Mouse (Mus musculus): ENCODE results near the gene Gm45711. TPM values are rescaled to one million over a fixed set of nuclear protein-coding genes. Genes with fewer than 3 reads are reported as not detected.
"Not testable (repeated sequence)": the region's sequence is repeated elsewhere in the genome, so short reads cannot be mapped to it uniquely, and the experiment has no call there.

Gm45711 gene
- not detected in 3 replicates for total RNA-seq (2017)

DNA sequence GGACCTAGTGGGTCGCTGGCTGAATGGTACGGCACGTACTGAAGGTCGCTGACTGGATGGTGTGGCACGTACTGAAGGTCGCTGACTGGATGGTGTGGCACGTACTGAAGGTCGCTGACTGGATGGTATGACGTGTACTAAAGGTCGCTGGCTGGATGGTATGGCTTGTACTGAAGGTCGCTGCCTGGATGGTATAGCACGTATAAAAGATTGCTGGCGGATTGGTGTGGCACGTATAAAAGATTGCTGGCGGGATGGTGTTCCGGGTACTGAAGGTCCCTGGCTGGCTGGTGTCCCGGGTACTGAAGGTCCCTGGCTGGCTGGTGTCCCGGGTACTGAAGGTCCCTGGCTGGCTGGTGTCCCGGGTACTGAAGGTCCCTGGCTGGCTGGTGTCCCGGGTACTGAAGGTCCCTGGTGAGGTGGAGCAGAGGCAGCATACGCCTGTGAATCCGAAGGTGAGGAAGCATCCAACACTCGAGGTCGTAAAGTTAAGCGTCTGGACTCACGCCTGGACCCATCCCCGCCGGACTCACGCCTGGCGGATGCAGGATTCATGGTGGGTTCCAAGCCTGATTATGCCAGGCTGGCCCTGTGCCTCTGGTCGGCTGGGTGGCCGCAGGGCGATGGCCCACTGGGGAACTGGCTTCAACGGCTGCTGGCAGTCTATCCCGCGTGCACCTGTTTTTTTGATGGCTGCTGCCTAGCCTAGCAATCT lies at the start of gene Gm45711, which contains the start of gene Cmtm1:
Gene Gm45711, minus strand, starts transcription at position 641 of the 715 bp plus-strand sequence.
Gene Cmtm1, minus strand, starts transcription at position 705 of the 715 bp plus-strand sequence.
- not testable (repeated sequence) for ATAC-seq (replicated peaks; ENCODE audit: insufficient number of reproducible peaks, low FRiP score, low TSS enrichment, poor library complexity, severe bottlenecking)

DNA sequence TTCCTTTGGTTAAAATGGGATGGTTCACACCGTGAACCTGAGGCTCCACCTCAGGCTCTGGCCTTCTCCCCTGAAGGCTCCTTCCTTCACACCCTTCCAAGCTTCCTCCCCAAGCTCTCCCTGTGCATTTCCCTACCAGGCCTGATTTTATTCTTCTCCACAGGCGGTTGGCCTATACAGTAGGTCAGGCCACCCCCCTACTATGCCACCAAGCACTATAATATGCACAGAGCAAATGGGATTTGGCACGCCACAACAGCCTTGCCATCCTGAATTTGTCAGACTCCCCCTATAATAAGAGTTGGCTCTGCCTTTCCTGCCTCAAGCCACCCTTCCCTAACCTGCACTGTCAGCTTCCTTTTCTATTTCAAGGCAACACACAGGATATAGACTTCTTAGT lies 48.8 kb upstream of the Gm45711 start:
- no peak for ATAC-seq (replicated peaks; ENCODE audit: insufficient number of reproducible peaks, low FRiP score, low TSS enrichment, poor library complexity, severe bottlenecking)

DNA sequence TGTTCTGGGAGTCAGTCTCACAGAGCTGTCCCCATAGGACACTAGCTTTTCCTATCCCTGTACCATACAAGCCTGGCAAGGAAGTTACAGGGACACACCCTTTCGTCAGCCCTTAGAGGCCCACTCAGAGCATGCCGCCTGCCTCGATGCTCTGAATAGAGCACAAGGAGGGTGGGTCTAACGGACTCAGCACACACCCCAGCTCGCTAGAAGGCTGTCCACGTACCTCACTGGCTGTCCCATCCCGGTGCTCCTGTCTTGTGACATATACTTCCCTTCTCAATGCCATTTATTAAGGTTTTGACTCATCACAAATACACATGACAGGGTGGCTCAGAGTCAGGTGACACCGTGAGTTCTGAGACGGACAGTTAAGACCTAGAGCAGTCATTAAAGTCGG lies 44.6 kb upstream of the Gm45711 start:
- no peak for ATAC-seq (replicated peaks; ENCODE audit: insufficient number of reproducible peaks, low FRiP score, low TSS enrichment, poor library complexity, severe bottlenecking)

DNA sequence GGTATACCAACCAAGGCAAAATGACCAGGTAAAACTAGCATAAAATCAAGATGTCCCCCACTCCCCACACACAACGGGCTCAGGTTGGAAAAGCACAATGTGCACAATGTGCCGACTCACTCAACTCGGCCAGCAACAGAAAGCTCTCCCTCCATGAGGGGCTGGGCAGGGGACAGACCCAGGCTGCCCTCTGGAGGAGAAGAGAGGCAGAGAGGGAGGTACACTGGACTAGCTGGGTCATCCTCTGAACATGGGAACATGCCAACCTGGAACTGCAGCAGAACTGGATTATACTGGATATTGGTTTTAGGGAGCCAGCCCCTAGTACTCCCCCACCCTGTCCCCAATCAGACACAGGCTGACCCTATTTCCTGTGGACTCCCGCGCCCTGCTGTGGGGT lies 43.3 kb upstream of the Gm45711 start:
- no peak for ATAC-seq (replicated peaks; ENCODE audit: insufficient number of reproducible peaks, low FRiP score, low TSS enrichment, poor library complexity, severe bottlenecking)

DNA sequence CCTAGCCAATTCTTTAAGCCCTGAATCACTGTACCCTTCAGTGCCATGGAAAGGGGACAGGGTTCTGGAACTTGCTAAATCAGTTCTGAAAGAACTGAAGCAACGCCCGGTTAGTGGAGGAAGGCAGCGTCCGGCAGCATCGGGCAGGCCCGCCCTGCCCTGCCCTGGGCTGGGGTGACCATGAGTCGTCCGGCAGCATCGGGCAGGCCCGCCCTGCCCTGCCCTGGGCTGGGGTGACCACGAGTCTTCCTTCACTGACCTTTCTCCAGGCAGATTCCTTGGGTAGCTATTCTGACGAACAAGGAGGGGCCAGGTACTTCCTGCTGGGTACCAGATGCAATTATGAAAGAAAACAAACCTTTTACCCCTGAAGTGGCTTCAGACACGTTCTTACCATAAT lies 40.2 kb upstream of the Gm45711 start:
- no peak for ATAC-seq (replicated peaks; ENCODE audit: insufficient number of reproducible peaks, low FRiP score, low TSS enrichment, poor library complexity, severe bottlenecking)

DNA sequence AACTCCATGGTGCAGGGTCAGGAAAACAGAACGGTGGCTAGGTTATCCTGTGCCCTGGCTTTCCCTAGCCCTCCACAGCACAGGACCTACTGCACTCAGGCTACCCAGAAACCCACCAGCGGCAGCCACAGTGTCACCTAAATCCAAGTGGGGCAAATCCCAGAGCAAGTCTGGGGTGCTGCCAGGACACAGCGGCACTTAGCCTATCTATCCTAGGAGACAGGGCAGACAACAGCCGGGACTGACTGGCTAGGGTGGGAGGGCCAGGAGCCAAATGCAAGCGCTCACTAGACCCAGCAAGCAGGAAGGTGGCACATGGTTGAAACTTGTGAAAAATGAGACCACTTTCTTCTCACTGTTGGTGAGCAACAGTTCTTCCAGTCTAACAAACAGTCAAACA lies 39.1 kb upstream of the Gm45711 start:
- no peak for ATAC-seq (replicated peaks; ENCODE audit: insufficient number of reproducible peaks, low FRiP score, low TSS enrichment, poor library complexity, severe bottlenecking)

DNA sequence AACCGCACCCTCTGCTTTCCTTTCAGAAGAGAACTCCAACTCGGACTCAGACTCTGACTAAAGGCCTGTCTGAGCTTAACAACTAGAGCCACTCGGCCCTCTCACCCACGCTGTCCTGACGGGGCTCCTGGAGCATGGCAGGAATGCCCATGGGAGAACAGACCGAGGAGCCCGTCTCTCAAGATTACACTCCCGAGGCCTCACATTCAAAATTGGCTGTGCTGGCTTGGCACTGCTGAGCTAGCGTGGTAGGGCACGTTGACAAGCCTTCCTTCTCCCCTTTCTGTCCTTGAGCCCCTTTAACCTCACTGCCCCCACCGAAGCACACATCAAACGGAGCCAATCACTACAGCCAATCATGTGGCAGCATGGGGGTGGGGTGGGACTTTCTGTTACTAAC lies 36.8 kb upstream of the Gm45711 start:
- ATAC-seq (replicated peaks; ENCODE audit: insufficient number of reproducible peaks, low FRiP score, low TSS enrichment, poor library complexity, severe bottlenecking): no peak

DNA sequence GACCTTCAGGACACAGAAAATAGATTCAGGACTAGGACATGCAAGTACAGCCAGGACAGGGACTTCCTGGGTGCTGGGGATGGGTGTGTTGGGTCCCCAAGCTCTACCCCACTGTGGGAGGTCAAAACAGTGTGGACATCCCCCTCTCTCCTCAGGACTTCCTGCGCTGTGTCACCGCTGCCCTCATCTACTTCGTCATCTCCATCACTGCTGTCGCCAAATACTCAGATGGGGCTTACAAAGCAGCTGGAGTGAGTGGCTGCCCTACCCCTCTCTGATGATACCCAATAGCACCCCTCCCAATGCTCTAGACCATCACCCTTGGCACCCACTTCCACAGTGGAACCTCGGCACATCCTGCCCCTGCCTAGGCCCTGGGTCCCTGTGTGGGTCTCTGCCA lies 34.7 kb upstream of the Gm45711 start:
- ATAC-seq (replicated peaks; ENCODE audit: insufficient number of reproducible peaks, low FRiP score, low TSS enrichment, poor library complexity, severe bottlenecking): no peak

DNA sequence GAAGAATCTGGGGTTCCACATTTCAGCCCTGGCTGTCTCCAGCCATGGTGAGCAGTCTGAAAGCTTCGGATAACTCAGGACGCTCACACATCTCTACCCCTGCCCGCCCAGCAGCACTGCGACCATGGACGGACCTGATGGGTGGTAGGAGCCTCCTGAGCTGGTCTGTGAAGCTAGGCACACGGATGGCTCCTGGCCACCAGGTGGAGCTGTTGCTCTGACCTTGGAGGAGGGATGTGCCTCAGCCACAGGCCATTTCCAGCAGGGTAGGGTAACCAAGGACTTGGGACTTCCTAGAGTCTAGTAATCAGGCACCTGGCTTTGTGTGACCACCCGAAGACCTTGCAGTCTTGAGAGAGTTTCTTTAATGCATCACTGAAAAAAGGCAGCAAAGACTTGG lies 34.1 kb upstream of the Gm45711 start:
- peak; percentile 47; the same call in 1 of the 2 replicates for ATAC-seq (replicated peaks; ENCODE audit: insufficient number of reproducible peaks, low FRiP score, low TSS enrichment, poor library complexity, severe bottlenecking)

DNA sequence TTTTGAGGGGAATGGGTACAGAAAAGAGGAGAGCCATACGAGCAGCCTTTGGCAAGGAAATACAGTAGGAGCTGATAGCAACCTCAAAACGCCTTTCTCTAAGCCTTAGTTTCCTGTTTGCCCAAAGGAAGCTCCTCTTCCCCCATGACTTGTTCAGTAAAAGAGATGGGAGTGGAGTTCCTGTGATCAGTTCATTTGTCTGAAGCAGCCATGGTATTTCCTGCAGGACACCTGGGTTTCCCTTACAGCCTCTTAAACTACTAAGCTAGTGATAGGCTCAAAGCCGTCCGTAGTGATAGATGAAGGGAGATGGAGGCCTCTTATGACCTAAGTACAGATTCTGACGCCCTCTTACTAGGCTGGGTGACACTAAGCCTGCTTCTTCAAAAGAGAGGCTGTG lies 32.5 kb upstream of the Gm45711 start:
- ATAC-seq (replicated peaks; ENCODE audit: insufficient number of reproducible peaks, low FRiP score, low TSS enrichment, poor library complexity, severe bottlenecking): no peak

DNA sequence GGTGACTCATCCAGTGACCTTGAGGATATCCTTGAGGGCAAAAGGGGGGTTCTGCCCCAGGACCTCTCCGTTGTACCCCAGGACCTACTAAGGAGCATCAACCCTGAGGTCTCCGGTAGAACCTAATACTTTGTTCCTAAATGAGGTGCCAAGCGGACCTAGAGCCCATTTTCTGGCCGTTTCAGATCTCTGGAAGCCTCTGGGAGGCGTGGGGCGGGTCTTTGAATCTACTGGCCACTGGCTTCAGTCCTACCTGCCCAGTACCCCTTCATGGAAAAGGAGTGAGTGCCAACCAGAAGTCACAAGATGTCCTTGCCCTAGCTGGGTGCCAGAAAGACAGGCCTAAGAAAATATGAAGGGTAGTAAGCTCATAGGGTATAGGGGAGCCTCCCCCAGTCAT lies 31.8 kb upstream of the Gm45711 start:
- no peak for ATAC-seq (replicated peaks; ENCODE audit: insufficient number of reproducible peaks, low FRiP score, low TSS enrichment, poor library complexity, severe bottlenecking)

DNA sequence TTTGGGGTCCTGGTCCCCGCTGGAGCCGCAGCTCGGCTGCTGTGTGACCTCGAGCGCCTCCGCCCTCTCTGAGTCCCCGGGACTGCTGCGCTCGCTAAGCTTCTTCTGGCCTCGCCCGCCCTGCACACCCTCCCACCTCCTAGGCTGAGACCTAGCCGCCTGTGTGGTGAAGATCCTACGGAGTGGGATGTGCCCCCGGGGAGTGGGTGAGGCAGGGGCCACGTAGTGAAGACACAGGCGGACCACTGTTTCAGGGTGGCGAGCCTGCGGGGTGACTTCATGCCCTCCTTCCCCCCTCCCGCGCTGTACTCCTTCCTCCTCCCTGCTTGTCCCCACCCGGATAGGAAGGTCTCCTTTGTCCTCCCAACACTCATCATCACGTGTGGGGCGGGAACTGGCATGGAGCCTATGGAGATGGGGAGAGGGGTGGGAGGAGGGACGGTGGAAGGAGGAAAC lies 31.3 kb upstream of the Gm45711 start:
- peak; percentile 24; the same call in 1 of the 2 replicates for ATAC-seq (replicated peaks; ENCODE audit: insufficient number of reproducible peaks, low FRiP score, low TSS enrichment, poor library complexity, severe bottlenecking)

DNA sequence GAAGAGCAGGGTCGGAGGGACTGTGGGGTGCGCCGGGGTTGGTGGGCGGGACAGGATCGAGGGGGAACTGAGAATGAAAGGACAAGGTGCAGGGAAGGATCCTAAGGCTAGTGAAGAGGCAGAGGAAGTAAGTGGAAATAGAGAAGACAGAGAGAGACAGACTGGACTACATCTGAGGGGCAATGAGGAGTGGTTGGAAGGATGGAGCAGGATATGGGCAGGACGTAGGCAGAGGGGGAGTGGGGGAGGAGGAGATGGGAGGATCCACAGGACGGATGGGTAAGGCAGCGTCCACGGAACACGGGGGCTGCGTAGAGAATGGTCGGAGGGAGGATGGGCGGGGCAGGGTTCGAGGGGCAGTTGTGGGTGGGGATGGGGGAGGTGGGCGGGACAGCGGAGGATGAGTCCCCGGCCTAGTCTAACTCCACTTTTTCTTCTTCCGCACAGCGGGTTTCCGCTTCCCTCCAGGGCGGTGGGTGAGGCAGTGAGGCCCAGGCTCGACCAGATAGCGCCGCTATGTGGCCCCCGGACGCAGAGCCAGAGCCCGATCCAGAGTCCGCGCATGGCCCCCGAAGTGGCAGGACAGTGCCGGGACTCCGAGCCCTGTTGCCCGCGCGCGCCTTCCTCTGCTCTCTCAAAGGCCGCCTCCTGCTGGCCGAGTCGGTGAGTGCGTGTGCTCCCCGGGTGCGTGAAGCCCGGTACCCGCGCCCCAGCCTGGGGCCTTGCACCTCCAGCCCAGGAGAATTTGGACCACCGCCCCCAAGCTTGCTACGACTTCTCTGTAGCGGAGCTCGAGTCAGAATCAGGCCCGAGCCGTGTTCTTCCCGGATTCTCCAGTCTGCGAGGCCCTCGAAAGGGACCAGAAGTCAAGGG lies 30.6 kb upstream of the Gm45711 start:
- peak; percentile 65 for ATAC-seq (replicated peaks; ENCODE audit: insufficient number of reproducible peaks, low FRiP score, low TSS enrichment, poor library complexity, severe bottlenecking)

DNA sequence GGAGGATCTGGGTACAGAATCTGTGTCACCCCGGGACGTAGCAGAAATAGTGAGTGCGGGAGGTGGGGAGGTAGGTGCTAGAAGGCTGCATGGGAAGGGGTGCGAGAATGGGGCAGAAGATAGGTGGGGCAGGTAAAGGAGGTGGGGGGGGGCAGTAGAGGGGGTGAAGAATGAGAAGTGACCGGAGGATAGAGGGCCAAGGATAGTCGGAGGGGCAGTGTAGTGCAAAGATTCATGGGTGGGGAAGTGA lies 30.0 kb upstream of the Gm45711 start:
- ATAC-seq (replicated peaks; ENCODE audit: insufficient number of reproducible peaks, low FRiP score, low TSS enrichment, poor library complexity, severe bottlenecking): no peak

DNA sequence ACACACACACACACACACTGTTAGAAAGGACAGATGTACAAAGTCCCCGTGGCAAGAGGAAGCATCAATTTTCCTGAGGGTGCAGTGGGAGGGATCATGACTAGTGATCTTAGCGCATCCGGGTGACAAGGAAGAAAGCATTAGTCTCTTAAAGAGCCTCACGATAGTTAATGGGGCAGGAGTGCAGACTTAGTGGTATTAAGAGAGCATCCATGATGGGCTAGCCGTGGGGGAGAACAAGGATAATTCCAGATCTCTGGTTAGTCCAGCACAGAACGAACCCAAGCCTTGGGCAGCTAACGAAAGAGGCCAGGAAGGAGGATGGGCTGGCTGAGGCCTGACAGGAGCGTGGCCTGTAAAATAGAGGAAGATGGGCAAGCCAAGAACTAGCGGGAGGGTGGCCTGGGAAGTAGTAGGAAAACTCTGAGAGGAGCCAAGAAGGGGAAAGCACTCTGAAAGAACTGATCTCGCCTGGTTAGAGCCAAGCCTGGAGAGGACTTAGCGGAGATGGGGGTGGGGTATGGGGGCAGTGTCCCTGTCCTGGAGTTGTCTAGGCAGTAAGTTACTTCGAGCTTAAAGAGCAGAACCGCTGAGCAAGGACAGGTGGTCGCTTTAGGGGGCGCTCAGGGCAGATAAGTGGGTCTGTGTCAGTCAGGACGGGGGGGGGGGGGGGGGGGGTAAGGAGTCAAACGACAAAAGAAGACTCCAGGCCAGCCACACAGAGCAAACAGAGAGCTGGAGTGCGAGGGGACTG lies 29.5 kb upstream of the Gm45711 start, which contains the start of gene Cmtm3:
Gene Cmtm3, plus strand, starts transcription at position 182 of the 754 bp plus-strand sequence.
- ATAC-seq (replicated peaks; ENCODE audit: insufficient number of reproducible peaks, low FRiP score, low TSS enrichment, poor library complexity, severe bottlenecking): no peak

DNA sequence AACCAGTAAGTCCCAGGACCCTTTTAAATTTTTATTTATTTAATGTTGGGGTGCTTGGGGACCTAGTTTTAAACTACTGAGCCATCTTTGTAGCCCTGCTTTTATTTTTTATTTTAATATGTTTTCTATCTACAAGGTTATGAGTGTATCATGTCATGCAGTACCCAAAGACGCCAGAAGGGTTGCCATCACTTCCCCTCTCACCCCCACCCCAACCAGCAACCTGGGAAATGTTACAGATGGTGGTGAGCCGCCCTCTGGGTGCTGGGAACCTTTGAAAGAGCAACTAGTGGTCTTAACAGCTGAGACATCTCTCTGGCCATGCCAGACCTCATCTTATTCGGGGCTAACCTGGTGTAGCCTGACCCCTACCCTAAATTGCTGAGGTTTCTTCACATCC lies 28.0 kb upstream of the Gm45711 start:
- no peak for ATAC-seq (replicated peaks; ENCODE audit: insufficient number of reproducible peaks, low FRiP score, low TSS enrichment, poor library complexity, severe bottlenecking)

DNA sequence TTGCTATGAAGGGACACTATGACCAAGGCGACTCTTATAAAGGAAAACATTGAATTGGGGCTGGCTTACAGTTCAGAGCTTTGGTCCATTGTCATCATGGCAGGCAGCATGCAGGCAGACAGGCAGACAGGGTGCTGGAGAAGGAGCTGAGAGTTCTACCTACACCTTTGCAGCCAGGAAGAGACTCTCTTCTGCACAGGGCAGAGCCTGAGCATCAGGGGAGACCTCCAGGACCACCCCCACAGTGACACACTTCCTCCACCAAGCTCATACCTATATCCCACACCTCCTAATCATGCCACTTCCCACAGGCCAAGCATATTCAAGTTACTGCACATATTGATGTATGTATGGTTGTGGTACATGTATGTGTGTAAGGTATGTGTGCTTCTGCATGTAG lies 26.9 kb upstream of the Gm45711 start:
- ATAC-seq (replicated peaks; ENCODE audit: insufficient number of reproducible peaks, low FRiP score, low TSS enrichment, poor library complexity, severe bottlenecking): no peak

DNA sequence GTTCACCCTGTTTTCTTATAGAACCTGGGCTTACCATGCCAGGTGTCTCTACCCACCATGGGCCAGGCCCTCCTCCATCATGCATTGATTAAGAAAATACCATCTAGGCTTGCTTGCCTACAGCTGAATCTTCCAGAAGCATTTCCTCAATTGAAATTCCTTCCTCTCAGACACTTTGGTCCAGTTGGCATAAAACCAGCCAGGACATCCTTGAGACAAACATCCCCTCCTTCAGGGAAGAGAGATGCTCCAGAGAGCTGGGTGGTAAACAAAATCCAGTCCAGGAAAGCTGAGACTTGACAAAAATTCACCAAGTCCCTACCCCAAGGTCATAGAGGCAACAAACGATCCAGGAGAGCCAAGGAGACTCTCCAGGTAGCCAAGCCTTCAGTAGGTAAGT lies 24.3 kb upstream of the Gm45711 start:
- ATAC-seq (replicated peaks; ENCODE audit: insufficient number of reproducible peaks, low FRiP score, low TSS enrichment, poor library complexity, severe bottlenecking): no peak

DNA sequence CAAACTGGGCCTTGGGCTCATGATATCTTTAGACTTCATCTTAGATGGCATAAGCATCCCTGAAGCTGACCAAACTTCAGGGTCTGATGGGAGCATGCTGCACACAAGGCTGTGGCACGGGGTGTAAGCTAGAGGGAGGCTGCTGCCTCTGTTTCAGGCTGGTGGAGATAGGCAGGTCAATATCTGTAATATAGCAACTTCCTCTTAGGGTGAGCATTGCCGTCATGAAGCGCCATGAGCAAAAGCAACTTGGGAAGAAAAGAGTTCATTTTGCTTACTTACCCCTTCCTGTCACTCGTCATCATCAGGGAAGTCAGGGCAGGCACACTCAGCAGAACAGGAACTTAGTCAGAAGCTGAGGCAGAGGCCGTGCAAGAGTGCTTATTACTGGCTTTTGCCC lies 23.9 kb upstream of the Gm45711 start:
- peak; percentile 69 for ATAC-seq (replicated peaks; ENCODE audit: insufficient number of reproducible peaks, low FRiP score, low TSS enrichment, poor library complexity, severe bottlenecking)

Data from monocyte, adult 5-6 weeks (primary cell).